Comparison of ENCODE assay signal across 8 mouse cellular contexts in the genomic region with DNA sequence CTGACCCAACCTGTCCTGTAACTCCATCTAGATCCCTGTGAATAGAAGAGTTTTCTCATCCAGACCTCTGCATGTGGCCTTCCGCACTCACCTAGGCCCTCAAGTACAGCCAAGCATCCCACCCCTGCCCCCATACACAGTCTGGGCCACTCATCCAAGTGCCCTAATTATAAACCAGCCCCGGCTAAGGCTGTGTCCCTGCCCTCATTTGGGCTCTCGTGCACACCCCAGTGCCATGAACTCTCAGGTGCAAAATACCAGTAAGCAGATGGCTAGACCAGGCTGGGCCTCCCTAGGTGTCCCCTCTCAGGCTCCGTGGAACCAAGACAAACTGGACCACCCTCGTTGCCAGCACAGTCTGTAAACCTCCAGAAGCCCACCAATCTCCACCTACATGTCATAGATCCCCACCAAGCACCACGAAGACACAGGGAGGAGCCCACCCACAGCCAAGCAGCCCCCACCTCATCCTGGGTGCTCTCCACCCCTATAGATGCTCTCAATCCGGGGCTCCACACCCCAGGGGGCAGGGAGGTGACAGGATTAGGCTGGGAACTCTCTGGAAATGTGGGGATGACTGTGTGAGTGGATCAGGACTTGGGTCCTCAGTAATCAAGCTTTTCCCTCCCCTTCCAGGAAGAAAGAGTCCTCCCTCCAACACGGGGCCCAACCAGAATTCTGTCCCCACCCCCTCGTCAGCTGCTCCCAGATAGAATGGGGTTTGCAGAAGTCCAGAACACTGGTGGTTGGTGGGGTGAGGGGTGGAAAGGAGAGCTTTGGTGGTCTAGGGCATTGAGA. TPM values are rescaled to one million over a fixed set of nuclear protein-coding genes. Genes with fewer than 3 reads are reported as not detected.
DNase-seq lines count a peak whose midpoint lies in the region; ATAC-seq and TF ChIP-seq lines count a peak whose summit lies in the region.

No protein-coding gene starts in this region.

- peak overlapping the region; percentile 99 for H3K4me2 ChIP-seq in hindbrain, embryonic 12.5 days (replicated peaks)
- peak overlapping the region; percentile 99 for H3K4me2 ChIP-seq in midbrain, embryonic 12.5 days (replicated peaks)

- TF ChIP-seq RAD21 in MEL (IDR thresholded peaks at IDR 0.05; ENCODE audit: low read depth, low read length), result no peak

- TF ChIP-seq EP300 in MEL (IDR thresholded peaks at IDR 0.05; ENCODE audit: low read depth in 1 of 2, low read length in 2 of 2), result no peak

- peaks cover 4 to 28% of the 10 kb centered on the region in 2 experiments for H3K4me1 ChIP-seq in MEL (ENCODE audit: control insufficient read depth in 1 of 2, insufficient read depth in 2 of 2, low read length in 2 of 2)
- peaks cover 24% of the 10 kb centered on the region for H3K4me1 ChIP-seq in embryonic fibroblast, embryonic 13.5 days (ENCODE audit: control insufficient read depth, insufficient read depth, low read length)
- peaks cover 76% of the 10 kb centered on the region for H3K4me1 ChIP-seq in hindbrain, embryonic 12.5 days
- H3K4me1 ChIP-seq in limb, embryonic 10.5 days, result peaks cover 79% of the 10 kb centered on the region
- H3K4me1 ChIP-seq in midbrain, embryonic 12.5 days, result peaks cover 74% of the 10 kb centered on the region

- no peak for TF ChIP-seq POLR2A in MEL (IDR thresholded peaks at IDR 0.05; ENCODE audit: control insufficient read depth in 1 of 2, insufficient read depth in 1 of 2, low read depth in 1 of 2, low read length in 2 of 2, poor library complexity in 1 of 2)
- TF ChIP-seq POLR2A in embryonic fibroblast, embryonic 13.5 days (IDR thresholded peaks at IDR 0.05; ENCODE audit: low read depth, low read length), result peak; percentile 71

- peaks cover 25% of the 10 kb centered on the region for H3K79me2 ChIP-seq in MEL (ENCODE audit: control insufficient read depth, insufficient read depth, low read length, poor library complexity)

- no peak for TF ChIP-seq CTCF in MEL (IDR thresholded peaks at IDR 0.05 in 2 of 3, conservative IDR thresholded peaks at IDR 0.05 in 1 of 3; ENCODE audit: control insufficient read depth in 1 of 3, insufficient read depth in 1 of 3, low read depth in 2 of 3, low read length in 3 of 3, poor library complexity in 1 of 3, severe bottlenecking in 1 of 3)
- TF ChIP-seq CTCF in embryonic fibroblast, embryonic 13.5 days (IDR thresholded peaks at IDR 0.05; ENCODE audit: borderline replicate concordance, insufficient read depth, low read length), result no peak

- no peaks in the 10 kb centered on the region for H3K27me3 ChIP-seq in MEL (ENCODE audit: control insufficient read depth in 1 of 2, insufficient read depth in 2 of 2, low read length in 2 of 2)
- no peaks in the 10 kb centered on the region for H3K27me3 ChIP-seq in hindbrain, embryonic 12.5 days
- no peaks in the 10 kb centered on the region for H3K27me3 ChIP-seq in limb, embryonic 10.5 days (ENCODE audit: low read depth, poor library complexity, severe bottlenecking)
- H3K27me3 ChIP-seq in midbrain, embryonic 12.5 days, result no peaks in the 10 kb centered on the region

- peak overlapping the region in 1 of 2 experiments; percentile 79; a peak in 3 of 4 replicates for H3K4me3 ChIP-seq in MEL (ENCODE audit: control insufficient read depth in 1 of 2, insufficient read depth in 1 of 2, low read depth in 2 of 2, low read length in 2 of 2)
- peak overlapping the region; percentile 96 for H3K4me3 ChIP-seq in embryonic fibroblast, embryonic 13.5 days (ENCODE audit: insufficient read depth, low read length)
- peak overlapping the region; percentile 82 for H3K4me3 ChIP-seq in hindbrain, embryonic 12.5 days
- peak overlapping the region; percentile 95 for H3K4me3 ChIP-seq in limb, embryonic 10.5 days
- H3K4me3 ChIP-seq in midbrain, embryonic 12.5 days, result peak overlapping the region; percentile 98

- ATAC-seq in hindbrain, embryonic 12.5 days (ENCODE audit: low FRiP score), result peak; percentile 10; the same call in 1 of the 2 replicates
- no peak for ATAC-seq in midbrain, embryonic 12.5 days (ENCODE audit: low FRiP score, low read depth)
- no peak for ATAC-seq in inflammation-experienced regulatory T-cells, adult 6 months

- DNase-seq in adrenal gland, adult 2 months, result peak; percentile 49
- DNase-seq in adrenal gland, adult 8-10 months, result no peak
- DNase-seq in MEL (ENCODE audit: low read depth, low spot score), result peak; percentile 40
- DNase-seq in limb, embryonic 10.5 days (ENCODE audit: low spot score), result peak; percentile 34

- 17% methylated on average over 9 of the region's 9 CpGs for WGBS in hindbrain, embryonic 12.5 days
- WGBS in limb, embryonic 10.5 days, result 19% methylated on average over 9 of the region's 9 CpGs
- WGBS in midbrain, embryonic 12.5 days, result 20% methylated on average over 9 of the region's 9 CpGs

- no peak overlapping the region; the same call in 1 of the 2 replicates for H3K9ac ChIP-seq in MEL (ENCODE audit: control insufficient read depth, low read depth, low read length, poor library complexity, severe bottlenecking)
- H3K9ac ChIP-seq in hindbrain, embryonic 12.5 days, result peak overlapping the region; percentile 92
- peak overlapping the region; percentile 100 for H3K9ac ChIP-seq in midbrain, embryonic 12.5 days (replicated peaks)

- no peak overlapping the region for H3K27ac ChIP-seq in MEL (ENCODE audit: control insufficient read depth, low read depth, low read length)
- no peak overlapping the region for H3K27ac ChIP-seq in embryonic fibroblast, embryonic 13.5 days (ENCODE audit: insufficient read depth, low read length)
- peak overlapping the region; percentile 96 for H3K27ac ChIP-seq in hindbrain, embryonic 12.5 days
- peak overlapping the region; percentile 97 for H3K27ac ChIP-seq in limb, embryonic 10.5 days
- H3K27ac ChIP-seq in midbrain, embryonic 12.5 days (replicated peaks), result peak overlapping the region; percentile 94

- H3K9me3 ChIP-seq in MEL (replicated peaks; ENCODE audit: insufficient read depth, low read length), result no peaks in the 10 kb centered on the region
- no peaks in the 10 kb centered on the region for H3K9me3 ChIP-seq in hindbrain, embryonic 12.5 days (replicated peaks)
- H3K9me3 ChIP-seq in limb, embryonic 10.5 days (replicated peaks), result no peaks in the 10 kb centered on the region
- no peaks in the 10 kb centered on the region for H3K9me3 ChIP-seq in midbrain, embryonic 12.5 days

- peaks cover 0 to 7% of the 10 kb centered on the region in 2 experiments; a peak in 2 of 4 replicates for H3K36me3 ChIP-seq in MEL (ENCODE audit: control insufficient read depth in 1 of 2, insufficient read depth in 2 of 2, low read length in 2 of 2)
- peaks cover 9% of the 10 kb centered on the region; the same call in 1 of the 2 replicates for H3K36me3 ChIP-seq in hindbrain, embryonic 12.5 days
- peaks cover 39% of the 10 kb centered on the region for H3K36me3 ChIP-seq in limb, embryonic 10.5 days
- H3K36me3 ChIP-seq in midbrain, embryonic 12.5 days, result 0 out of 2 replicates have a peak, but pooled peaks cover 9% of the 10 kb centered on the region

RNA-seq across cellular contexts. Expression of a gene that starts 1.6 kb away (rescaled TPM):
- total RNA-seq in adrenal gland, adult 2 months (2021), result 10 to 100 TPM; 55.4 to 68.7 TPM
- polyA plus RNA-seq in adrenal gland, adult 2 months (2012; rRNA removed), result 98.3 and 98.7 TPM in 2 replicates
- 10 to 100 TPM; 55.4 to 81.7 (median 66.8) TPM for total RNA-seq in adrenal gland, adult 8-10 months (2022)
- 15.4 and 16.4 TPM in 2 replicates for total RNA-seq in MEL (2012; rRNA removed)
- 10 to 100 TPM in 1 of 2 experiments, not detected in 1; 58.2 TPM for polyA plus RNA-seq in MEL (2012; ENCODE audit: insufficient read depth in 1 of 2, insufficient read length in 2 of 2, low read depth in 1 of 2, low replicate concordance in 2 of 2, missing spikeins in 1 of 2)
- 83.0 and 98.9 TPM in 2 replicates for polyA plus RNA-seq in embryonic fibroblast, embryonic 13.5 days (2011; ENCODE audit: insufficient read length, low read depth, missing spikeins)
- 143 and 150 TPM in 2 replicates for polyA plus RNA-seq in hindbrain, embryonic 12.5 days (2016; fragmentation: Nextera tagmentation; extraction: Ambion mirVana)
- polyA plus RNA-seq in limb, embryonic 10.5 days (2016; fragmentation: Nextera tagmentation; extraction: Ambion mirVana), result 56.2 and 63.2 TPM in 2 replicates
- polyA plus RNA-seq in midbrain, embryonic 12.5 days (2016; fragmentation: Nextera tagmentation; extraction: Ambion mirVana), result 135 and 142 TPM in 2 replicates
- polyA plus RNA-seq in inflammation-experienced regulatory T-cells, adult 6 months (2017; shearing (Covaris generic)), result 1 to 10 TPM; 3.2 to 6.6 (median 5.1) TPM

RNA-seq across cellular contexts. Expression of a gene that starts 7.6 kb away (rescaled TPM):
- 100 to 1,000 TPM in 1 of 2 experiments, 10 to 100 TPM in 1; 85.8 to 103 TPM for total RNA-seq in adrenal gland, adult 2 months (2021)
- 16.2 and 16.5 TPM in 2 replicates for polyA plus RNA-seq in adrenal gland, adult 2 months (2012; rRNA removed)
- total RNA-seq in adrenal gland, adult 8-10 months (2022), result 100 to 1,000 TPM in 1 of 4 experiments, 10 to 100 TPM in 3; 94.1 to 101 (median 96.2) TPM
- 66.6 and 71.0 TPM in 2 replicates for total RNA-seq in MEL (2012; rRNA removed)
- polyA plus RNA-seq in MEL (2012; ENCODE audit: insufficient read depth in 1 of 2, insufficient read length in 2 of 2, low read depth in 1 of 2, low replicate concordance in 2 of 2, missing spikeins in 1 of 2), result 10 to 100 TPM in 1 of 2 experiments, not detected in 1; 72.0 TPM
- polyA plus RNA-seq in embryonic fibroblast, embryonic 13.5 days (2011; ENCODE audit: insufficient read length, low read depth, missing spikeins), result 96.6 and 102 TPM in 2 replicates
- 109 and 113 TPM in 2 replicates for polyA plus RNA-seq in hindbrain, embryonic 12.5 days (2016; fragmentation: Nextera tagmentation; extraction: Ambion mirVana)
- polyA plus RNA-seq in limb, embryonic 10.5 days (2016; fragmentation: Nextera tagmentation; extraction: Ambion mirVana), result 83.1 and 95.3 TPM in 2 replicates
- polyA plus RNA-seq in midbrain, embryonic 12.5 days (2016; fragmentation: Nextera tagmentation; extraction: Ambion mirVana), result 103 and 108 TPM in 2 replicates
- polyA plus RNA-seq in inflammation-experienced regulatory T-cells, adult 6 months (2017; shearing (Covaris generic)), result 10 to 100 TPM; 55.8 to 71.3 (median 70.8) TPM

RNA-seq across cellular contexts. Expression of a gene that starts 32.1 kb away (rescaled TPM):
- 1 to 10 TPM; 1.4 to 6.1 TPM for total RNA-seq in adrenal gland, adult 2 months (2021)
- 1.9 TPM in 2 replicates for polyA plus RNA-seq in adrenal gland, adult 2 months (2012; rRNA removed)
- total RNA-seq in adrenal gland, adult 8-10 months (2022), result 1 to 10 TPM; 3.5 to 4.6 (median 4.0) TPM
- total RNA-seq in MEL (2012; rRNA removed), result not detected in 2 replicates
- polyA plus RNA-seq in MEL (2012; ENCODE audit: insufficient read depth in 1 of 2, insufficient read length in 2 of 2, low read depth in 1 of 2, low replicate concordance in 2 of 2, missing spikeins in 1 of 2), result not detected
- 7.7 and 40.4 TPM in 2 replicates for polyA plus RNA-seq in embryonic fibroblast, embryonic 13.5 days (2011; ENCODE audit: insufficient read length, low read depth, missing spikeins)
- polyA plus RNA-seq in hindbrain, embryonic 12.5 days (2016; fragmentation: Nextera tagmentation; extraction: Ambion mirVana), result 50.1 and 56.7 TPM in 2 replicates
- polyA plus RNA-seq in limb, embryonic 10.5 days (2016; fragmentation: Nextera tagmentation; extraction: Ambion mirVana), result 0.65 and 1.4 TPM in 2 replicates
- polyA plus RNA-seq in midbrain, embryonic 12.5 days (2016; fragmentation: Nextera tagmentation; extraction: Ambion mirVana), result 21.7 and 41.3 TPM in 2 replicates
- polyA plus RNA-seq in inflammation-experienced regulatory T-cells, adult 6 months (2017; shearing (Covaris generic)), result not detected

RNA-seq across cellular contexts. Expression of a gene that starts 52.0 kb away (rescaled TPM):
- 100 to 1,000 TPM; 169 to 173 TPM for total RNA-seq in adrenal gland, adult 2 months (2021)
- 29.1 and 36.8 TPM in 2 replicates for polyA plus RNA-seq in adrenal gland, adult 2 months (2012; rRNA removed)
- total RNA-seq in adrenal gland, adult 8-10 months (2022), result 100 to 1,000 TPM; 203 to 250 (median 221) TPM
- total RNA-seq in MEL (2012; rRNA removed), result 158 and 177 TPM in 2 replicates
- polyA plus RNA-seq in MEL (2012; ENCODE audit: insufficient read depth in 1 of 2, insufficient read length in 2 of 2, low read depth in 1 of 2, low replicate concordance in 2 of 2, missing spikeins in 1 of 2), result 100 to 1,000 TPM; 310 to 471 TPM
- polyA plus RNA-seq in embryonic fibroblast, embryonic 13.5 days (2011; ENCODE audit: insufficient read length, low read depth, missing spikeins), result 311 and 382 TPM in 2 replicates
- polyA plus RNA-seq in hindbrain, embryonic 12.5 days (2016; fragmentation: Nextera tagmentation; extraction: Ambion mirVana), result 250 and 255 TPM in 2 replicates
- polyA plus RNA-seq in limb, embryonic 10.5 days (2016; fragmentation: Nextera tagmentation; extraction: Ambion mirVana), result 263 and 287 TPM in 2 replicates
- polyA plus RNA-seq in midbrain, embryonic 12.5 days (2016; fragmentation: Nextera tagmentation; extraction: Ambion mirVana), result 265 and 274 TPM in 2 replicates
- 100 to 1,000 TPM; 198 to 359 (median 205) TPM for polyA plus RNA-seq in inflammation-experienced regulatory T-cells, adult 6 months (2017; shearing (Covaris generic))

Comparison
In these comparisons a context has a peak if more than half of its experiments do, and no peak if none do; other contexts are left out.
1. H3K27ac ChIP-seq: peak in hindbrain, embryonic 12.5 days (single experiment), limb, embryonic 10.5 days (single experiment) and midbrain, embryonic 12.5 days (single experiment); none in MEL (single experiment) and embryonic fibroblast, embryonic 13.5 days (single experiment).